Mouse (Mus musculus) cerebellum, adult 18-20 months (tissue): ENCODE data around the gene Ush2a.

ENCODE experiments used
- DNase-seq, 2 experiments: peaks; one replicate each; pipeline ENCODE4 v3.0.0; 2021

The Ush2a gene

GRCm38 (mm10) chr1:188777556-188778161 lies 515.8 kb downstream of the Ush2a start:
- no peak for DNase-seq

DNA sequence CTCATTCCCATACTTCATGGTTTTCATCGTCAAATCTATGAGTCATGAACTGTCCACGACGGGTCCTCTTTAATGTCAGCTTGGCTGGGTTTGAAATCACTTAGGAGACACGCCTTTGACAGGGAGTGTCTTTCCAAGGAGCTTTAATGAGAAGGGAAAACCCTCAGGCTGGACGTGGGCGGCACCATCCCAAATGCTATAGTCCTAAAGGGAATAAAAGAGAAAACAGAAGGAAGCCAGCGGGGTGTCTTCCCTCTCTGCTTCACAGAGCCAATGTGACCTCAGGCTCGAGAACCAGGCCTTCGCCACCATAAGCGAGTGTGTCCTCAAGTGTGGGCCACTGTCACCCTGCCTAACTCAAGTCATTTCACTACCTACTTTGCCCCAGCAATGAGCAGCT lies 523.2 kb downstream of the Ush2a start:
- no peak for DNase-seq

DNA sequence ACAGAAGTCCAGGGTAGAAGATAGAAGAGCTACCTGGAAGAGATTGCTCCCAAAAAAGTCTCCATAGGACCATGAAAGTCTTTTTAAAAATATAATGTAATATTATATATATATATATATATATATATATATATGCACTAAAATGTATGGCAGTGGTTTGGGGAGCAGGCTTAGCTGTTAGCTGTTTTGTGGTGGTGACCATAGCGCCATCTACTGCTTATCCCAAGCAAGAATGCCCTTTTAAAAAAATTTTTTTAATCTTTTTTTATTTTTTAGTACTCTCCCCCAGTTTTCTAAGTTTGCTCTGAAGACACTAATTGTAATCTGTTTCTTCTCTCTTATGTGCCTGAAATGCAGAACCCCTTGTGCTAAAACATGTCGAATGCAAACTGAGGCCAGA lies 543.2 kb downstream of the Ush2a start:
- DNase-seq, result no peak

- DNase-seq, result no peak
Measured at GRCm38 (mm10) chr1:188805852-188806251, 544.0 kb downstream of the Ush2a start.

DNA sequence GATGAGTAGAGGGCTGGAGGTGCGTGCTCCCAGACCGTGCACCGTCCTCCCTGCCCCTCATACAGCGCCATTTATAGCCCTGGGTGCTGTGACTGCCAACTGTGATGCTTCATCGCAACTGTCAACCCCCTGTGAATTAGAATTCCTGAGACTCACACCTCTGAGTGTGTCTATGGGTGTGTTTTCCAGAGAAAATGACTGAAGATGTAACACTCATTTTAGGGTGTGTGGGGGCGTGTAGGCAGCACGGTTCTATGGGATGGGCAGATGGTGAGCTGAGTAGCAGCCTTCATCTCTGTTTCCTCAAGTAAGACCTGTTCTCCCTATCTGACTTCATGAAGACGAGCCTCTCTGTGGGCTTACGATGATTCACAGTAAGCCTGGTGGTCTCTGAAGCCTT lies 548.8 kb downstream of the Ush2a start:
- DNase-seq, result no peak

GRCm38 (mm10) chr1:188815072-188815471 lies 553.2 kb downstream of the Ush2a start:
- DNase-seq, result no peak

DNA sequence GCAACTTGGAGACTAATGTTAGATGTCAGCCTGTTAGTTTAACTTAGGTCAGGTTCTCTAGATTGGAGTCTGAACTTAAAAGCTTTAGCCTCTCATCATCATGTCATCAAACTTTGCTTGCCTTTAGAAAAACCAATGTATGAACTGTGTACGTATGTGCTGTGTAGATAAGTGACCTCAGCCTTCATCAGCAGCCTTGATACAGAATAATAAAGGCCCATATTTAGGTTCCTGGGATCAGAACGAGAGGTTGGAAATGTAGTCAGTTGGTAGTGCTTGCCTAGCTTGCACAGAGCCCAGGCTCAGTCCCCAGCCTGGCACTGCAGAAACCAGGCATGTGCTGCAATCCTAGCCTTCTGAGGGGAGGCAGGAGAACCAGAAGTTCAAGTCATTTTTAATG lies 562.4 kb downstream of the Ush2a start:
- DNase-seq, result no peak

- DNase-seq, result no peak
Measured at GRCm38 (mm10) chr1:188824878-188825532, 563.2 kb downstream of the Ush2a start.

- DNase-seq, result no peak
Measured at GRCm38 (mm10) chr1:188830527-188831407, 568.9 kb downstream of the Ush2a start.

DNA sequence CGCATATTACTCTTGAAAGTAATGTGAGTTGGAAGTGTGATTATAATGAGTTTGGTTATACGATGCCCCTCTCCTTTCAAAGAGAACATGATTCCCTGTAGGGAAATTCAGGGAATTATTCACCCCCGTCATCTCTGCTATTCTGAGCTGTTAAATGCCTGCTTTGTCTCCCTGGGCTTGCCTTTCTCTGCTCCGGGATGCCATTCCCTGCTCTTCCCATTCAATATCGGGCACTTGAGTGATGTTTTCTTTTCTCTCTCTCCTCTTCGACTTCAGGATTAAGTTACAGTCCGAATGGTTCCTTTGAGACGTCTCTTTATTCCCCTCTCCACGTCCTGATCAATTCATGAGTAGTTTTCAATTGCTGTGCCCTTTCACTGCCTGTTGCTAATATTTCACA lies 572.1 kb downstream of the Ush2a start:
- DNase-seq, result no peak

DNA sequence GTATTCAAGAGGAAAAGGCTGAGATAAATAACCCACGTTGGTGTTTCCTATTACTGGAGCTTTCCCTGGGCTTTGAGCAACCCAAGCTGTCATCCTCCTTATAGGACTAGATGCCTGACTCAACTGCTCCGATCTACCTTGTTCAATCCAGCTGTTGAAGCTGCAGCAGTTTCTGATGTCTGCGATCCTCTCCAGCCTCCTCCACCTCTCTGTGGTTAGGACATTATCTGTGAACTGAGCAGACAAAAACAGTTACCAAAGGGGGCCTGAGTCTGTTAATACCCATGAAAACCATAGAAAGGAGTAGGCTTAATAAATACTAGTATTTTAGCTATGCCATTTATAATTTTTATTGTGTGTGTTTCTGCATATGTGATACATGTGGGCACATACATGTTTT lies 572.9 kb downstream of the Ush2a start:
- DNase-seq, result no peak

DNA sequence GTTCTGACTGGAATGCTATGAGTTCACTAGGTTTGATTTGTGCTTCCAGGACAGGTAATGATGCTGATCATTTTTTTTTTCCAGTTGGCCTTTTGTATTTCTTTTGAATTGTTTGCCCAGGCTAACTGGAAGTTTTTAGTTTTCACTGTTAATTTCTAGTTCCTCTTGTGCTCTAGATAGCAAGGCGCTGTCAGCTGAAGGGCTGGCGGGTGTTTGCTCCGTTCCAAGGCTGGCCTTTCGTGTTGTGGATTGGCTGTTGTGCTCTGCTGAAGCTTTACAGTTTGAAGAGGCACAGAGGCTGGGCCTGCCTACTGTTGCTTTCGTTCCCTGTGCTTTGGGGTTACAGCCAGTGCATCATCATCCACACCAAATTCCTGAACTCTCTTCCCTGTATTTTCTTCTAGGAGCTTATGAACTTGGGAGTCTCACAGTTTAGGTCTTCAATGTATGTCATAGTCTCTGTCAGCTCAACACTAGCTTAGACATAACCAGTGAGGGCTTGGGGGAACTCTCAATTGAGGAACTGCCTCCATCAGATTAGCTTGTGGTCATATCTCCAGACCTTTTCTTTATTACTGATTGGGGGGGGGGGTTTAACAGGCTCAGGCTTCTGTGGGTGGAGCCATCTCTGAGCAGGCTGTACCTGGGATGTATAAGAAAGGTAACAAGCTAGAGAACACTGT lies 575.9 kb downstream of the Ush2a start:
- no peak for DNase-seq

GRCm38 (mm10) chr1:188847242-188847641 lies 585.4 kb downstream of the Ush2a start:
- no peak for DNase-seq

DNA sequence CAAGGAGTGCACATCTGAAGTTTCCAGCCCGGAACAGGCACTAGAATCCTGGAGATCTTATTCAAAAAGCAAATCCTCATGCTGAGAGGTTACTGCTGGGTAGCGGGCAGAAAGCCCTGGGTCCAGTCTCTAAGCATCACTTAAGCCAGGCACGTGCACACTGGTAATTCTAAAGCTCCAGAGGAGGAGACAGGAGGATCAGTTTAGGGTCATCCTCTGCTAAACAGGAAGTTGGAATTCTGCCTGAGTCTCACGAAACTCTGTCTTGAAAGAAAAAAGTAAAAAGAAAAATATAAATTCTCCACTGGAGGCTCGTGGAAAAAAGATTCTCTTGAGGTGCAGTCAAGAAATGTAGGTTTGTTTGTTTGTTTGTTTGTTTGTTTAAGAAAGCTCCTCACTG lies 591.0 kb downstream of the Ush2a start:
- DNase-seq, result no peak

DNA sequence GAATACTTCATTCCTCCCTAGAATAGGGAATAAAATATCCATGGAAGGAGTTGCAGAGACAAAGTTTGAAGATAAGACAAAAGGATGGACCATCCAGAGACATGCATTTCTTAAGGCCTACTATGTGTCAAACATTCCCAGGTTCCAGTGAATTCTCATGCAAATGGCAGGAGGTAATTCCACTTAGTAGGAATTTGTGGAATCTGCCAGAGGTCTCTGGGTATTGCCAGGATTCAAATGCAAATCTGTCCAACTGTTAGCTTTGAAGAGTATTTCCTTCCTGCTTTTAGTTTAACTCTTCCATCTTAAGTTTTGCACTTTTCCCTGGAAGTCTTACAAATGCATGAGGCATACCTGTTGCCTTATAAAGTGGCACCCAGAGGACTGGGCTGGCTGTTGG lies 592.4 kb downstream of the Ush2a start:
- no peak for DNase-seq

GRCm38 (mm10) chr1:188855034-188855433 lies 593.2 kb downstream of the Ush2a start:
- DNase-seq, result no peak

DNA sequence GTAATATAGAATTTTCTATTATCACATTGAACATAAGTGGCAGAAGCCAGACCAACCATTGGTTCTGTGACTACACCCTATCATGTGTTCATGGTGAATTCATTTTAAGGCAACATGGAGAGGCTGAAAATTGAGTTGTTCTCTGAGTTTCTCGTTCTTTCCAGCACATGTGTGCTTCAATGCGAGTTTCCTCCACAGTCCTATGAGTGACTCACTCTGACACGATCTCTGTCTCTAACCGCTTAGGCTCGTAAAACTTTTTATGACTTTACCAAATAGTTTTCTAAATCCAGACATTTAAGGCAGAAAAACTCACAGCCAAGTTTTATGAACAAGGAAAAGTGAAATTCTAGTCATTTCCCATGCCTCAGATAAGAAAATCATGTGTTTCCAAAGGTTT lies 597.9 kb downstream of the Ush2a start:
- DNase-seq, result no peak

DNA sequence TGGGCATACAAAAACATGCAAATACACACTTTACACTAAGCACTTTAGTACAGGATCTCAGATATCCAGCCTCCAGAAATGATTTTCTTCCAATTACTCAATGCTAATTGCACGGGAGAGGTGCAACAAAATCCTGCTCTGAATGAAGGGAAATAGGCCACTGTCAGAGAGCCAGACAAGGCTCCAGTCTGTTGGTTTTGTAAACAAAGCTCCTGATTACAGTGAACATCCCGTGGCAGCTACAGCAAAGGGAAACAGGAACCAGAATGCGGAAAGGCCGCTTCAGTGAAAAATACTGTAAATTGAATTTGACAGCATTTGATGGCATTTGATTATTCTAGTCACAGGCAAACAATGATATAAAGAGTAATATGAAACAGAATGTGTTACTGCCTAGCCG lies 604.1 kb downstream of the Ush2a start:
- DNase-seq, result no peak

GRCm38 (mm10) chr1:188866515-188866914 lies 604.7 kb downstream of the Ush2a start:
- no peak for DNase-seq

- no peak for DNase-seq
Measured at GRCm38 (mm10) chr1:188878531-188879055, 616.8 kb downstream of the Ush2a start.

- DNase-seq, result no peak
Measured at GRCm38 (mm10) chr1:188896906-188897551, 635.2 kb downstream of the Ush2a start.

- DNase-seq, result no peak
Measured at GRCm38 (mm10) chr1:188904091-188904490, 642.3 kb downstream of the Ush2a start.

DNA sequence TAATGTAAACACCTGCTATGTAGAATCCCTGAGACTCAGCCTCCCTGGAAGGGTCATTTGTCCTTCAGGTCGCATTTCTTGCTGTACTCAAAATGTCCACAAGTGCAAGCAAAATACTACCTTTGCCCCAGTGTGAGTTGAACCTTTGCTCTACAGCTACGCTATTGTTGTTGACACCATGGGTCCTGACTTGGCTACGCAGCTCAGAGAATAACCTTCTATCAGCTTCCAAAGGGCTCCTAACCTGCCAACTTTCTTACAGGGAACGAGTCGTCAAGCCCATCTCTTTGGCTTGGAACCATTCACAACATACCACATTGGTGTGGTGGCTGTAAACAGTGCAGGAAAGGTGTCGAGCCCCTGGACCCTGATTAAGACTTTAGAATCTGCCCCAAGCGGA lies 644.4 kb downstream of the Ush2a start:
- no peak for DNase-seq
